Mouse (Mus musculus): ENCODE data around the gene Pdap1.
"Not testable (repeated sequence)": the region's sequence is repeated elsewhere in the genome, so short reads cannot be mapped to it uniquely, and the experiment has no call there.

Pdap1 gene

DNA sequence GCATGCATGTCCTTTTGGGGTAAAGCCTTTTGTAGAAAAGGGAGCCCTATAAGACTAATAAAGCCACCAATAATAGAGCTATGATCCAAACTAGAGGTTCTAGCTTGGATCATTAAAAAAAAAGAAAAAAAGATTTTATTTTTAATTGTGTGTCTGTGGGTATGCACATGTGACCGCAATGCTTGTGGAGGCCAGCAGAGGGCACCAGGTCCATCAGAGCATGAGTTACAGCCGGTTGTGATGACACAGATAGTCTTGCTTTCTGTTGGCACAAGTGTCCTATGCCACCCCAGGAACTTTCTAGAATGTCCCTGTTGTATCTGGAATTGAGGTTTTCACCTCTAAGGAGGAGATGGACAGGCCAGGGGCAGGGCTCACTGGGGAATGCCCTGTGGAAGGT lies 20.7 kb downstream of the Pdap1 start:
- peak; percentile 73 for DNase-seq (ENCODE audit: low read depth, low spot score)

DNA sequence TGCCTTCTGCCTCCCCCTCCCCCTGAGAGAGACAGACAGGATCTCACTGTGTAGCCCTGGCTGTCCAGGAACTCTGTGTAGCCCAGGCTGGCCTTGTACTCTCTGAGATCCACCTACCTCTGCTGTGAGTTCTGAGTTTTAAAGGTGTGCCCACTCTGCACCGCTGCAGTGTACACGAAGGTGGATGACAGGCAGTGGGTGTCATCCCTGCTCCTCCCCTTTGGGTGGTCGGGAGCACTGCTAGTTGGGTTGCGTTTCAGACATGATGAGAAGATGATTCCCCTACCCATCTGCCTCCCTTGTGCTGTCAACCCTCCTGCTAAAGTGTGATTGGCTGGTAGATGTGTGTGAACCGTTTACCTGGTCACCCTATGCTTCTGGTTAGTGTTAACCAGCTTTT lies 21.6 kb downstream of the Pdap1 start:
- DNase-seq (ENCODE audit: low read depth, low spot score) = no peak

DNA sequence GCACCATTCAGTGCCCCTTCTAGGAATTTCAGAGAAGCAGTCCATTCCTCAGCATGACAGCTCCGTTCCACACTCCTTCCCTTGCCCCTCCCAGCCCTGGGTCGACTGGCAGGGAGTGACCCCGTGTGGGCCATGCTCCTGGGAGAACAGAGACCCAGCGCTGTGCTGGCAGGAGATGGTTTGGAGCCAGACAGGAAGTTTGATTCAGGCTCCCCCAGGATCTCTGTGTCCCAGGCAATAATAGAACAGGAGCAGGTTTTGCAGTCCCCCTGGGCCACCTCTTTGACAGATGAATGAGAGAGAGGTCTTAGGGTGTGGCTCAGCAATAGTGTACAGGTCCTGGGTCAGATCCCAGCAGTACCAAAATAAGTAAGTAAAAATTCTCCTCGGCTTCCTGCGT lies 22.0 kb downstream of the Pdap1 start:
- DNase-seq (ENCODE audit: low read depth, low spot score) = no peak

DNA sequence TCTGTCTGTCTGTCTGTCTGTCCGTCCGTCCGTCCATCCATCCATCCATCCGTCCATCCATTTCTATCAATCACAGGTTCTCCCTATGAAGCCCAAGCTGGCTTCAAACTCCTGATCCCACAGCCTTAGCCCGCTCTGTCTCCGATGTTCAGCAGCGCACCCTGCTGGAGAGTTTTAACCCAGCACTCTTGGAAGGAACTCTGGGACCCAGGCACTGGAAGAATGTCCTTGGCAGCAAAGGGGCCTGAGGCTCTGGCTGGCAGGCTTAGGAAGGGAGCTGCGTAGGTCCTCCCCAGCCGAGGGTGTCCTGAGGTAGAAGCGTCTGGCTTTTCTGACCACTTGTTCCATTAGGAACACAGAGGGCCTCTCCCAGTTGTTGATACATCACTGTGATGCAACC lies 23.1 kb downstream of the Pdap1 start:
- DNase-seq (ENCODE audit: low read depth, low spot score) = peak; percentile 75

DNA sequence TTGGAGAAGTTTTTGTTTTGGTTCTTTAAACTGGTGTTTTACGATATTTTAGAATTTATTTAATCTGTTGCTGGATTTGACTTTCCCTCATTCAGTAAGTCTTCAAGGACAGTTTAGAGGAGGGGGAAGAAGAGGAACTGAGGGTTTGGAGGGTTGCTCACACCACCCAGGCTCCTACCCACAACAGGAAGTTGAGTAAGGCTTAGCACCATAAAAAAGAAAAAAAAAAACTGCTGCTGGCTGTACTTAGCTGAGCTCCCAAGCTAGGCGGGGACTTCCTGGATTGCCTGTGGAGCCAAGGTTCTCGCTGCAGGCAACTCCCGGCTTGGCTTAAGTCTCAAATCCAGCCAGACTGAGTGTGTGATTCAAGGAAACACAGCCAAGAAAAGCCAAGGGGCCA lies 23.7 kb downstream of the Pdap1 start:
- peak; percentile 74 for DNase-seq (ENCODE audit: low read depth, low spot score)

DNA sequence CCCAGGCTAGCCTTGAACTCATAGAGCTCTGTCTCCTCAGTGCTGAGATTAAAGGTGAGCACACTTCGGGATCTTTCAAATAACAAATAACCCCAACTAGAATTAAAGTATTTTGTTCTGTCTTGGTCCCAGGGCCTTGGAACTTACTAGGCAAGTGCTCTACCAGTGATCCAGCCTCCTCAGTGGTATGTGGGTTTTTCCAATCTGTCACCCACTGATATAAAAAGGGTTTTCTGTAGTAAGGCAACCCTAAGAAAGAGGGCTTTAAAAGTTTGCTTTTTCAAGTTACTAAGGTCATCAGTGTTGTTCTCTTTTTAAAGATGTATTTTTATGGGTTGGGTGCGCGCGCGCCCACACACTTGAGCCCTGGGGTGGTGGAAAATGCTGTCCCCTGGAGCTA lies 24.3 kb downstream of the Pdap1 start:
- DNase-seq (ENCODE audit: low read depth, low spot score) = peak; percentile 20

DNA sequence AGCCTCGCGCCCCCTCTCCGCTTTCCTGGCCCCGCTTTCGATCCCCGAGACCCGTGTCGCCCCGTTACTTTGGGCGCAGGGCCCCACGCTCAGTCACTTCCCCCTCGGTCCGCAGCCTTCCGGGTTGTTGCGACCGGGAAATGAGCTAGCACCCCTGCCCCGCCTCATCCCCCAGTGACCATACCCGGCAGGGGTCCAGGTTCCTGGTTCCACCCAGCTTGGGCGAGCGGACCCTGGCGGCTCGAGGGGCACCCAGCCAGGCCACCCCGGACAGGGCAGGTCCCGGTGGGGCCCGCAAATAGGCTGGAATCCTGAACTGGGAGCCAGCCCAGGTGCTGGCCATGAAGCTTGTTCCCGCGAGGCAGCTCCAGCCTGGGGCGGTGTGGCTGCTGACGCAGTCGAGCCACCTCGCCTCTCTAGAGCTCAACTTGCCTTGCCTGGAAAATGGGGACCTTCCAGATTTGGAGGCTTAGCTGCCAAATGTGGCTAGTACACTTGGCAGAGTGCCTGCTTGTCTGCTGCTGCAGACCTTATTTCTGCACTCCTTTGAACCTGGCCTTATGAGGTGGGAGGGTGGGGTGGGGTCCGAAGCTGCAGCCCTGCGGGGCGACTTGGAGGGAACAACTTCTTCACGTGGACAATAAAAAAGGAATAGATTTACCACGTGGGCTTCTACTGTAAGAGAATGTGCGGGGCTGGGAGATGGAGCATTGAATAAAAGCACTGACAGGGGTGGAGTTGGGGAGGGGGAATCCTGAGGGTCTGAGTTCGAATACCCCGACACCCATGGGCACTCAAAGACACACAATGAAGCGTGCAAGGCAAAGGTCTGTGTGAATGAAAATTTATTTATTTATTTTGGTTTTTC lies 25.2 kb downstream of the Pdap1 start:
- peak; percentile 65 for DNase-seq (ENCODE audit: low read depth, low spot score)

DNA sequence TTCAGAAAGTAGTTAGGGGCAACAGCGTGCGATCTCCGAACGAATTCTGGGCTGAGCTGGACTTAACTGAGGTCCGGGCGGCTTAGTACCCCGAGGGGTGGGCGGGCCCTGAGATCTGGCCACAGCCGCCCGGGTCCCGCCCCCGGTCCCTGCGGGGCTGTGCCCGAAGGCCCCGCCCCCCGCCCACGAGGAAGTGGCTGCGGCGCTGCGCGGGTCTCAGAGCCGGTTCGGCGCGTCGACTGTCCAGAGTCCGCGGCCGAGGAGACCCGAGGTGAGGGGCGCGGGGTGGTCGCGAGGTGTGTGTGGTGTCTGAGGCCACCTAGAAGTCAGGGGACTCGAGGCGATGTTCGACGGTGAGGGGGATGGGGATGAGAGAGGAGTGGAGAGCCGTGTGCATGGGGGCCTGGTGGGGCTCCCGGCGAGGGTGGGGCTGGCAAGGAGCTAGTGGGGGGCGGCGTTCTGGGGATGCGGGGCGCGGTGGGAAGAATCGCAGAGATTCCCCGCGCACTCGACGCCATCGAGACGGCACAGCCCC lies 25.9 kb downstream of the Pdap1 start, which contains the start of gene Arpc1b:
Gene Arpc1b (plus strand): TSS at position 145 of the 535 bp plus-strand sequence.
- peak; percentile 81 for DNase-seq (ENCODE audit: low read depth, low spot score)

DNA sequence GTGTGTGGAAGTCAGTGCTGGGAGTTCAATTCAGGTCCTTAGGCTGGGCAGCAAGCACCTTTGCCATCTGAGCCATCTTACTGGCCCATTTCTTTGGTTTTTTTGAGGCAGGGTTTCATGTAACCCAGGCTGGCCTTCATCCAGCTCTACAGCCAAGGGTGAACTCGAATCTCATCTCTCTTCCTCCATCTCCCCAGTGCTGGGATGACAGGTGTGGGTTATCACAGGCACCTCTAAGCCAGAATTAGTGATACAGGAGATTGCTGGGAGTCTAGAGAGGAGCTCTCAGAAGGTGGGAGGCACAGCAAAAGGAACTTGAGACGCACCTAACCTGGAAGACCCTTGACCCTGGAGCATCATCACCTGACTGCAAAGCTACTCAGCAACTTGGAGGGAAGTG lies 26.6 kb downstream of the Pdap1 start:
- no peak for DNase-seq (ENCODE audit: low read depth, low spot score)

DNA sequence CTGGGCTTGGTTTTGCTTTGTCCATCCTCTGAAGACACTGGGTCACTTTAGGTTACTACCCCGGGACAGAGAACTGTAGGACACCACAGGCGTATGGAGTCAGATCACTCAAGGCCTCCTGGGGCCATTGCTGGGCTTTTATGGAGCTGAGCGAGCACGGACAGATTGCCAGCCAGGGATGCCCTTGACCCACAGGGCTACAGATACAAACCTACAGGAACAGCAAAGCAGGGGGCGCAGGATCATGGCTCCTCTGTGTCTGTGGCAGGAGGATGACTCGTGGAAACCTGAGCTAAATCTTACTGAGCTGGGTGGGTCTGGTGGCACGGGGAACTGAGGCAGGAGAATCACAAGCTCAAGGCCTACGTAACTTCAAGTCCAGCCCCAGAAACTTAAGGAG lies 27.5 kb downstream of the Pdap1 start:
- DNase-seq (ENCODE audit: low read depth, low spot score) = no peak

DNA sequence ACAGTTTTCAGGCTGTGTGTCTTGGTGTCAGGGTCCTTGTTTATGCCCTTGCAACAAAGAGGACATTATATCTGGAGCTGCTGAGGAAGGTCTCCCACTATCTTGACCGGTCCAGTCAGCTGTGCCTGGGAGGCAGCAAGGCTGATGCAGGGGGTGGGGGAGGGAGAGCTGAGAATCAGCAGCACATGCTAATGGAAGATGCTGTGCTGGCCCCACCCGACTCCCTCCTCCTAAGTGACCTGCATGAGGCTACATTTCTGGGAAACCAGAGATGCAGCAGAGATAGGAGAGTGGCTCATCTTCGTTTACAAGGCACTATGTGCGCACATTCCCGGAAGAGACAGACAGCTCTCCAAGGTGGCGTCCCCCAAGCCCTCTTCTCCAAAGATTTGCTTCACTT lies 29.6 kb downstream of the Pdap1 start:
- no peak for DNase-seq (ENCODE audit: low read depth, low spot score)

DNA sequence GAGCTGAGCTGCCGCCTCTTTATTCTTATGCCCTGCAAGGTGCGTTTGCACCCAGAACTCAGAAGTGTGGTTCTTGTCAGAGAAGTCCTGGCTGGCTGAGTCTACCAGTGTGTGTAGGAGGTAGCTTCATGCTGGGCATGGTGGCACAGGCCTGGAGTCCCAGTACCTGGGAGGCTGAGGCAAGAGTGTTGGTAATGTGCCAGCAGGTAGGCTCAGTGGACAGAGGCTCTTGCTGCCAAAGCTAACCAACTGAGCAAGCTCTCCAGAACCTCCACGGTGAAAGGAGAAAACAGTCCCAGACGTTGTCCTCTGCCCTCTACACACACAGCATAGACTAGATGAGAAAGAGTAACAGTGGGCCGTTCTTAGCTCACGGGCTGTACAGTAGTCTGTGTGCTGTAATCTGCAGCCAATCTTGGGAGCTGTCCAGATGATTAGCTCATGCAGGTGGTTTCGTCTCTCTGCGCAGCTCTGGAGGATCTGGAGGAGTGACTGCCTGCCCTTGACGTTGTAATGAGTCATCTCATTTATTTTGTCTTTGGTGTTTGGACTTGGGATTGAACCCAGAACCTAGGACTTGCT lies 34.3 kb downstream of the Pdap1 start:
- DNase-seq (ENCODE audit: low read depth, low spot score) = no peak

DNA sequence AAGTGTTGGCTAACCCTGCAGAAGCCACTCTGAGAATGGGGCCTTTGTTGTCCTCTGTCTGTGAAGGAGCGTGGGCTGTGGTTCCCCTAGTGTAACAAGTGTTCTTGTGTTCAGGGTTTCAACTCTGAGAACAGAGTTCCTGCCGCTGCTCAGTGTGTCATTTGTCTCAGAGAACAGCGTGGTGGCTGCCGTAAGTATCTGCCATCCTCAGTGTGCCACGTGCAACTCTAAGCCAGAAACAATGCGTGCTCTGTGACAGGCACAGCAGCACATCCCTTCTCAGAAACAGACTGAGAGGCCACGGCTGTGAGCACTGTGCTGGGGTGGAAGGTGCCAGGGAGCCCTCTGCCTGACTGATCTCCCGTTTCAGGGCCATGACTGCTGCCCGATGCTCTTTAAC lies 35.7 kb downstream of the Pdap1 start:
- DNase-seq (ENCODE audit: low read depth, low spot score) = no peak

DNA sequence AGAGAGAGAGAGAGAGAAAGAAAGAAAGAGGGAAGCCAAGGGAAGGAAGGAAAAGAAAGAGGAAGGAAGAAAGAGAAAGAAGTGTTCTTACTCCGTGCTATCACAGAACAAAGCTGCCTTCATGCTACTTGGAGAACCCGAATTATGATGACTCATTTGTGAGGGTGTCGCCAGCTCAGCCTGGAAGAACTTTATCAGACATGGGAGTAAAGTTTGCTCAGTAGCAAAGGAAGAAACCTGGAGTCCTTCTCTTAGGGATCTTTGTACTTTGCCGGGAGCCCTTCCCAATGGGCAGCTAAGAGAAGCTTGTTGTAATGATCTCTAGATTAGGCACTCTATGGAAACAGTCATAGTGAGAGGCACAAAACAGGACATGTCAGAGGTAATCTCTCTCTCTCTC lies 37.3 kb downstream of the Pdap1 start:
- no peak for DNase-seq (ENCODE audit: low read depth, low spot score)

DNA sequence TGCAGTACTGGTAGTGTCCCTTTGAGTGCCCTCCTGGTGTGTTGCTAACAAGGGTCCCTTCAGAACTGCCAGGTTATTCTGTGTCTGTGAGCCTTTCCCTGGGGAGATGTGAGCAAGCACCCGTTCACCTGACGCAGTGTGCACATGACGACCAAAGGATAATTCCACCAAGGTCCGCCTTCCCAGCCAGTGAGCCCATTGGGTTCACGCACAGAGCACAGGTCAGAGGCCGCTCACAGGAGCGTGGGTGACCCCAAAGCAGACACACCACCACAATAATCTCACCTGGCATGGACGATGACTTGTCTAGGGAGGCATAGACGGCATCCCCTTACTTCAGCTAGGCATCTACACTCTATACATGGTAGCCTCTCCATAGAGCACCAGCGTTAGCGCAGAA lies 38.6 kb downstream of the Pdap1 start:
- not testable (repeated sequence) for DNase-seq (ENCODE audit: low read depth, low spot score)

DNA sequence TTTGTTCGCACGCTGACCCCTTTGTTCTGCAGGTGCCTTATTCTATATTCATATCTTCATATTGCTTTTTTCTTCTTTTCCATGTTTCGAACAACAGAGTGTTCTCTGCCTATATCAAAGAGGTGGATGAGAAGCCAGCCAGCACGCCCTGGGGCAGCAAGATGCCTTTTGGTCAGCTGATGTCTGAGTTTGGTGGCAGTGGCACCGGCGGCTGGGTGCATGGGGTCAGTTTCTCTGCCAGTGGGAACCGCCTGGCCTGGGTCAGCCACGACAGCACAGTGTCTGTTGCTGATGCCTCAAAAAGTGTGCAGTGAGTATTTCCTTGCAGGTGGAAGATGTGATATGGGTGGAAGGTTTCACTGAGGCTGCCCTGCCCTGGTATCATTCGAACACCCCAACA lies 39.1 kb downstream of the Pdap1 start:
- no peak for DNase-seq (ENCODE audit: low read depth, low spot score)

DNA sequence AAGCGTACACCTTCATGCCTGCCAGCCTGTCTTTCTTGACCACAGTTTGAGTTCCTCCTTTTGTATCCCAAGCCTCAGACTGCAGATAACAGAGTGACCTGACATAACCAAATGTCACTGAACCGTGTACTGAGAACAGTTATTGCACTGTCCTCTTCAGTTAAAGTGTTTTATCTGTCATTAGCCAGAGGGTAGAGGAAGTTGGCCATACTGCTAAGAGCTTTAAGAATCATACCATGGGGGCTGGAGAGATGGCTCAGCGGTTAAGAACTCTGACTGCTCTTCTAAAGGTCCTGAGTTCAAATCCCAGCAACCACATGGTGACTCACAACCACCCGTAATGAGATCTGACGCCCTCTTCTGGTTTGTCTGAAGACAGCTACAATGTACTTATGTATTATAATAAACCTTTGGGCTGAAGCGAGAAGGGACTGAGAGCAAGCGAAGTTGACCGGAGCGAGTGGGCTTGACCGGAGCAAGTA lies 41.7 kb downstream of the Pdap1 start:
- DNase-seq (ENCODE audit: low read depth, low spot score) = no peak

DNA sequence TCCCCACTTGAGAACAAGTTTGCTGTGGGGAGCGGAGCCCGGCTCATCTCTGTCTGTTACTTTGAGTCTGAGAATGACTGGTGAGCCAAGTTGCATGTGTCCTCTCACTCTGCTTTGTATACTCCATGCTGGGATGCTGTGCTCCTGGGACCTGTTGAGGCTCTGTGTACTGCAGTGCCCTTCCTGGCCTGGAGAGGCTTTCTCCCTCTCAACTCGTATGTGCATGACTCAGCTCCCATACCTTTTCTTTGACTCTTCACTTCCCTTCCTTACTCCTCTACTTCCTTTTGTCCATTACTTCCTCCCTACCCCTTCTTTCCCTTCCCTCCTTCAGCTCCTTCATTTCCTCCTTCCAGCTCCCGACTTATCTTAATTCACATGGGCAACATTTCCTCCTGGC lies 43.8 kb downstream of the Pdap1 start:
- DNase-seq (ENCODE audit: low read depth, low spot score) = no peak

DNA sequence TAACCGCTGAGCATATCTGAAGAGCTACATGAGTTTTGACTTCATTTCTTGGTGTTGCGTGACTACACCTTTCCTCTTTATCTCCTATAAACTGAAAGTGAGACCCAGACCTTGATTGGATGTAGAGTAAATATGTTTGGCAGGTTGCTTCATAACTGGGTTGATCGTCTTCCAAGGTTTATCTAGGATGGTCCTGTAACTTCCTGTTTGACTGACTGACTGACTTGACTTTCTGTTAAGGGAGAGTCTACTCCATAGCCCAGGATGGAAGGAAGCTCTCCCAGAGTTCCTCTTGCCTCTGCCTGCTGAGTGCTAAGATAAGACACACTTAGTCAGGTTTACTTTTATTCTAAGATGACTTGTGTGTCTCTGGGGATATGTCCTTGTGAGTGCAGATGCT lies 50.2 kb downstream of the Pdap1 start:
- DNase-seq (ENCODE audit: low read depth, low spot score) = no peak

DNA sequence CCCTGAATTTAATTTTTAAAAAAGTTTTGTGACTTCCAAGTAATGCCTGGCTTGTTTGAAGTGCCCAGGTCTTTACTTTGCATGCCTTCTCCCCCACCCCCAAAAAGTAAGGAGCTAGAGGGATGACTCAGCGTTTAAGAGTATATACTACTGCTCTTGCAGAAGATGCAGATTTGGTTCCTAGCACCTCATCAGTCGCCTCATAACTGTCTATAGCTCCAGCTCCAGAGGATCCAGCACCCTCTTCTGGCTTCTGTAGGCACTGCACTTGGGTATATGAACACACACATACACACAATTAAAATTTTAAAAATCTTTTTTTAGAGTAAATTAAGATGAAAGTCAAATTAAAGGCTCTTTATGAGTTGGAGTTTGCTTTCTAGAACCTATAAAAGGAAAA lies 51.9 kb downstream of the Pdap1 start:
- peak; percentile 38 for DNase-seq (ENCODE audit: low read depth, low spot score)

DNA sequence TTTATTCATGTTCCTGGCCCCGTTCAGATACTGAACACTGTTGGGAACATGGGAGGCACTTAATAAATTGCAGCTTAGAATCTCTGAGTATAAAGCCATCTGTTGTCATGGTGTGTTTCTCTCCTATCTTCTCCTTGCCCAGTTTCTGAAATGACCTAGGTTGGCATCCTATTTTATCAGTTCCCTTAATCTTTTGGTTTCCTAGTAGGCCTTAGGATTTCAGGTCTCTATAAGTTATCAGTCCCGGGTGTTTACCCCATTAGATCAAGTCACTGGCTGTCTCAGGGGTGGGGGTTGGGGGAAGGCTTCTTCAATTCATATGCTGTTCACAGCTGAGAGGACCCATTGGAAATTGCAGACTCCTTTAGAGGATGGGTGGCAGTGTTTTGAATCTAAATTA lies 55.2 kb downstream of the Pdap1 start:
- no peak for DNase-seq (ENCODE audit: low read depth, low spot score)

DNA sequence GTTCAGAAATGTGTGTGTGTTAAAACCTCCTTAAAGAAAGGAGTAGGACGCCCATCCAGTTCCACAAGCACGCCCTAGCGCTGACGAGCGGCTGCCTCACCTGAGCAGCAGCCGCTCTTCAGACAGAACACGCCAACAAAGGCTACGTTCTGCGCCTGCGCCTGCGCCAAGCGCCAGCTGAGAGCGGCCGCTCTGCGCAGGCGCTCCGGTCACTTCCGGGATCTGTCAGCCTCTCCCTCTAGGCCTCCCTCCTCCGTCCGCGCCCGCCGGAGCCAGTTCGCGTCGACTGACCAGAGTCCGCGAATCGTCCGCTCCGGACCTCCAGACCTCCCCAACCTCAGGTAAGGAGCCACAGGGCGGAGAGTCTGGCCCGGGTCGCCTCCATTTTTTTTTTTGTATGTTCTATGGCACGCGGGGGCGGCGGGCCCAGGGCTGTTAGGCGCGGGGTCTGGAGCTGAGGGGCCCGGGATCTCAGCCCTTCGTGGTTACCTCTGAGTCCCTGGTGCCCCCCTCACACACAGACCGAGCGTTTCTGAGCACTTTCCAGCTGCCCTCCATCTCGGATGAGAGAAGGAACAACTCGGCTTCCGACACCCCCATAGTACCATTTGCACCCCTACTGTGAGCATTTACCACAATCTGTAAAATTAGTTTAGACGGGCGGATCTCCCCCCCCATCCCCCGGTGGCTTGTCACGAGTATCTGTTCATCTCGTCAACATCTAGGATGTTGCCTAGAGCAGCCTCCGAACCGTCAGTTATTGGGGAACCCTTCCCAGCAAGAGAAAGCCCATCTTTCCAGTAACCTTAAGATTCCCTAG lies 56.2 kb downstream of the Pdap1 start, which contains the start of the genes Arpc1a and Kpna7:
Gene Arpc1a (plus strand): TSS at position 199 of the 820 bp plus-strand sequence.
Gene Kpna7 (minus strand): TSS at position 399 of the 820 bp plus-strand sequence.
- DNase-seq (ENCODE audit: low read depth, low spot score) = peak; percentile 98
